Mouse (Mus musculus) thymus, postnatal 4 days (tissue): Measurements from ENCODE around the gene En1.

Experiments
- DNase-seq: peaks from one replicate; pipeline ENCODE4 v3.0.0; 2021

The En1 gene

DNA sequence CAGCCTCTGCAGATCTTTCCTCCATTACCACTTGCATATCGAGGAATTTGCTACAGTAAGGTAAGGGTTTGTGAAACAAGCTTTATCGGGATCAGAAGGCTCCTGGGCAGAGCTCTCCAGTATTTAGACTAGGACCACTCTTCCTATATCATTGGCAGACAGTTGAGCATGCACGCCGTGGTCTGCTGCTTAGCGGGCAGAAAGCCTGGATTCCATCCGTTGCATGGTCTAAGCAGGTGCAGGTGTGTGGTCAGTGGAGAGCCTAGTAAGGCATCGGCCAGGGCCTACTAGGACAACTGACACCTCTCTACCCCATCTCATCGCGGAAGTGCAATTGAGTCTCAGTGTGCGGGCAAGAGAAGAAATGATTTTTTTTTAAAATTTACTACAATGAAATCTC is 41.2 kb downstream of the En1 start:
- DNase-seq, result no peak

DNA sequence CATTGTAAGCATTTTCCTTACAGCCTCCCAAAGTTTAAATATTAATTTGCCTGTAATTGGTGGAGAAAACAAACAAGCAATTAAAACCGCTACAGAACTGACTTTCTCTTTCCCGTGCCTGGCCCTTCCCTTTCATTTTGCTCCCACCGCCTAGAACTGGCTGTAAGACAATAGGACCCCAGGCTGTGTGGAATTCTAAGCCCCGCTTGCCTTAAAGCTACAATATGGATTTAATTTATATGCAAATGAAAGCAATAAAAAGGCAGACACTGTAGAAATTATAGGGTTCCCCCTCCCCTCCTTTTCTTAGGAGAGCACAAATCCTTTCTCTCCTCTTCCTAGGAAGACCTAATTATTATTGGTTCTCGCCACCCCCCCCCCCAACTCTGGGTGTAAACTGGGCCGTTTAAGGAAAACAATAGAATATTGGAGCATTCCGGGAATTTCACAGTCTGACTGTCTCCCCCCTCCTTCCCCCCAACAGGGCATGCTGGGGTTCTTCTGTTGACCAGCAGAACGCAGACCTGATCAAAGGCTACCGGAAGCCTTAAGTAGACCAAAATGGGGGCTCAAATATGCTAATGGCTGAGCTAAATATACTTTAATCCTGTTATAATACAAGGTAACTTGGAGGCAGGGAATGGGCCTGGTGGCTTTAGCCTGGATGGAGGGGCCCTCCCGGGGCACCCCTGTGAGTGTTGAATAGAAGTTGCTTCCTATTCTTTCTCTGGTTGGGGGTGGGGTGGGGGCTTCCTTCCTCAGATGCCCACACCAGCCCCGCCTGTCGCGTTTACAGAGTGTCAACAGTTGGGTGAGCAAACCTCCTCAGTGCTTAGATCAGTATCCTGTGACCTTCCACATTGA is 41.9 kb downstream of the En1 start:
- DNase-seq, result no peak

DNA sequence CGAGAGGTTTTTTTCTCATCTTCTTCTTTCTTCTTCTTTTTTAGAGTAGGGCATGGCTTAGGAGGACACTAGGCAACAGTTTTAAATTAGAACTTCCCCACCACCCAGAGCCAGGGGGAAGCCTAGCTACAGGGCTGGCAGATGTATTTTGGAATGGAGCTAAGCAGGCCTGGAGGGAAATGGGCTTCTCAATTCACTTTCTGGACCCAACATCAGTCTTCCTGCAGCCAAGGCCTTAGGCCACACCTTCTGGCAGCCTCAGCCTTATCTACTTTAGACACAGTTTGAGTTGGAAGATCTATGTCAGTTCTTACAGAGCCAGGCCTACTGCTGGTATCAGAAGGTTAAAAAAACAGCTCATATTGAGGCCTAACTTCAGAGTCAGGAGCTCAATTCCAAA is 42.5 kb downstream of the En1 start:
- DNase-seq, result no peak

DNA sequence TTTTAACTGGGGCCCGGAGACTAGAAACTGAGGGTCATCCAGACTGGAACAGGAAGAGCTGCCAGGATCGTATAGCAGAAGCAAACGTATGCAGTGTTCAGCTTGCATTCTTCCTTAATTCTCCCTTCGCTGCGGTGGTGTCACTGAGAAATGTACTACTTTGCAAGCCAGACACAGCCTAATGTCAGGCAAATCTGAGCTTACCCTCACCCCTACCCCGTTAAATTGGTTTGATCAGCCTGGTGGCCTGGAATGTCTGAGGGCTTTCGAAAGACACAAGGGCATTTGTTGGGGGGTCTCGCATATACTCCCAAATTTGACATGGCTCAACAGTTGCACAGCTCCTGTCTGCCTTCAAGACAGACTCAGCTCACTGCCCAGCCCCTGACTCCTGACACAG is 47.9 kb downstream of the En1 start:
- no peak for DNase-seq

DNA sequence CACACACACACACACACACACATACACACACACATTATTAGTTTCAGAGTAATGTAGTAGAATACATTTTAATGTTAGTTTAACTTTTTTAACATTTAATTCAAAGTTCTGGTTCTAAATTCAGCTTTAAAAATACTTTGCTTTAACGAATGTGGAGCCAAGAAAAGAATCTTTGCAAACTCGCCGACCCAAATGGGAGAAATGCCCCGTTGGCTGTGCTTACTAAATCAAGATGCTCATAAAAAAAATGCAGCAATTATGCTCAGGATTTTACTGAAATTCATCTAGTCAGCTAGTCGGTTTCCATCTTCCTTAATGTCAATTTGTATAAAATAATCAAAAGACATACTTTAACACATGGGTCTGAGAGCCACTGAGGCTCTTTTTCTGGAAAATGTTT is 49.8 kb downstream of the En1 start:
- no peak for DNase-seq

DNA sequence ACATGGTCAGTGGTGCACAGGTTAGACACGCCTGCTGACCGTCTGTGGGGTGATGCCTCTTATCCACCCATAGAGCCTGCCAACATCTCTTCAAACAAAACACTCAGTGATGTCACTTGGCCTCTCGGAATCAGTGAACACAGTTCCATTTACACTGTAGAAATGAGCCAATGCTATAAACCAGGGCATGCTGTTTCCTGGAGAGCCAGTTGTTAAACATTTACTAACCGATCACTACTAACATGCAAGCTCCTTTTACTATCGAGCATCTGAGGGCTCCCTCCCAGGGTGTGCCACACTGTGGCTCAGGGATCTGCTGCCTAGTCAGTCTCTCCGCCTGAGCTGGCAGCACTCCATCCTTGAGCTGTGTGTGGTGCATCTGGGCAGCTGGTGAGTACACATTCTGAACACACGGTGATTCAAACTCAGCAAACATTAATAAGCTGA is 52.8 kb downstream of the En1 start:
- DNase-seq, result no peak
